Mouse (Mus musculus) kidney, adult 2 months (tissue): Measurements from ENCODE around the gene Sec22c. TPM values are rescaled to one million over a fixed set of nuclear protein-coding genes. Genes with fewer than 3 reads are reported as not detected.

Experiments used
- DNase-seq: peaks from one replicate; pipeline ENCODE4 v3.0.0; 2021
- H3K27ac ChIP-seq: fragments of 200-500 bp; 2 replicates; pipeline ENCODE4 v1.5.1; 2012; ENCODE audit warnings: low read depth, low read length, control low read depth, inconsistent platforms; ENCODE audit not compliant: insufficient read depth
- H3K27me3 ChIP-seq: fragments of 200-500 bp; replicated peaks from 2 replicates; pipeline ENCODE4 v1.6.1; 2012; ENCODE audit warnings: mild to moderate bottlenecking, moderate library complexity, low read length, inconsistent platforms; ENCODE audit not compliant: control insufficient read depth, insufficient read depth
- H3K36me3 ChIP-seq: fragments of 200-500 bp; 2 replicates; pipeline ENCODE4 v1.6.1; 2012; ENCODE audit warnings: mild to moderate bottlenecking, moderate library complexity, low read length, inconsistent platforms; ENCODE audit not compliant: control insufficient read depth, insufficient read depth
- H3K4me1 ChIP-seq: fragments of 200-500 bp; 2 replicates; pipeline ENCODE4 v1.6.1; 2011; ENCODE audit warnings: low read length; ENCODE audit not compliant: control insufficient read depth, insufficient read depth
- H3K4me3 ChIP-seq: fragments of 200-500 bp; 2 replicates; pipeline ENCODE4 v1.5.1; 2011; ENCODE audit warnings: mild to moderate bottlenecking, low read depth, low read length, control low read depth; ENCODE audit not compliant: insufficient read depth
- CTCF ChIP-seq: fragments of 200-500 bp; conservative IDR thresholded peaks from 2 replicates; pipeline ENCODE4 v1.5.1; 2011; ENCODE audit warnings: low read depth, mild to moderate bottlenecking, control low read depth, low read length, moderate library complexity, mixed read lengths; ENCODE audit not compliant: insufficient read depth, insufficient read length
- POLR2A ChIP-seq: fragments of 200-500 bp; IDR thresholded peaks from one replicate; pipeline ENCODE4 v1.6.1; 2011; ENCODE audit warnings: low read depth, low read length, control low read depth
- WGBS: fragments of 180-500 bp; shearing (Covaris S2); methylation state at CpG from one replicate; pipeline ENCODE4 v1.1.7; 2018; 5-methylcytosine and 5-hydroxymethylcytosine counted together
- polyA plus RNA-seq: library from polyadenylated mRNA; depleted of rRNA; stranded (reverse); fragments of >200 nt; gene quantifications from 2 replicates; pipeline ENCODE4 v1.2.3, GENCODE M21; 2012; rRNA removed

Sec22c gene
- polyA plus RNA-seq = 6.6 and 7.4 TPM in 2 replicates

DNA sequence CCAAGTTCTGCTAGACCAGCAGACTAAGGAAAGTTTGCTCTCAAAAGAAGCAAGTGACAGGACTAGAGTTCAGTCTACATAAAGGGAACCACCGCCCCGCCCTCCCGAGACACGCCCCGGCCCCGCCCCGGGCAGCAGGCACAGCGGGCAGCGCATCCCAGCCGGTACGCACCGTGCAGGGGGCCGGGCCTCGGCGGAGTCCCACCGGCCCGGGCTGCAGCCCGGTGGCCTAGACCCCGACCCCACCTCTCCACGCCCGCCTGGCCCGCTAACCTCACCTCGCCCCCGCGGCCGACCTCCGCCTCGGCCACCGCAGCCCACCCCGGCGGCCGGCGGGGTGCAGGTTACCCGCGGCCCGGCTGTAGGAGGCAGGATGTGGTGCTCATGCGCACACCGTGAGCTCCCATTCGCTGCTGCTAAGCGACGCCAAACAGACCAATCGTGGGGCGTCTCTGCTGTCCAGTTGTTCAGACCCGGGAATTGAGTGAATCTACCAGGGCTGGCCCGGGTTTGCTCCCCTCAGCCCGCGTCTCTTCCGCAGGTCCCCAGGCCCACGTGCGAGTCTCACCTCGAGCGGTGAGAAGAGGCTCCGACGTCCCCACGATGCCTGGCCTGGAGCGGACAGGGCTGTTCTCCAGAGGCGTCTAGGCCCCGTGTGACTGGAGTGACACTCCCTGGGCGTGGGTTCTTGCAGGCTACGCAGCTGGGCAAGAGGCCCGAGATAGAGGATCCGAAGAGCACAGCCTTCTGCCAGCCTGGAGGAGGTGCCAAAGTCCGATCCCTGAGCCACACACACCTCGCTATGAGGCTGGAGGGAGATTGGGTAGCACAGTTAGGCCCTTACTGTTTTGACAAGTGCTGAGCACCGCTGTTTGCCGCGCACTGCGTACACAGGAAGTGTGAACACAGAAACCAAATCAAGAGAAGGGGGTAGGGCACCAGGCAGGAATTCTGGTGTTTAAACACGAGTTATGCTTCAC, at the start of gene Sec22c:
TSS of gene Sec22c (minus strand) at position 845 of the 980 bp plus-strand sequence.
- H3K27ac ChIP-seq = peak within 1 kb of the TSS; percentile 12; the same call in 1 of the 2 replicates
- H3K27me3 ChIP-seq = no peaks in the 10 kb centered on the region
- H3K36me3 ChIP-seq = no peaks in the 10 kb centered on the region
- DNase-seq = peak; percentile 96
- WGBS = under 1% methylated on average over 69 of the region's 69 CpGs
- H3K4me3 ChIP-seq = peak within 1 kb of the TSS; percentile 67
- peaks cover 11% of the 10 kb centered on the region; the same call in 1 of the 2 replicates for H3K4me1 ChIP-seq
- no peak for TF ChIP-seq CTCF
- TF ChIP-seq POLR2A = no peak

DNA sequence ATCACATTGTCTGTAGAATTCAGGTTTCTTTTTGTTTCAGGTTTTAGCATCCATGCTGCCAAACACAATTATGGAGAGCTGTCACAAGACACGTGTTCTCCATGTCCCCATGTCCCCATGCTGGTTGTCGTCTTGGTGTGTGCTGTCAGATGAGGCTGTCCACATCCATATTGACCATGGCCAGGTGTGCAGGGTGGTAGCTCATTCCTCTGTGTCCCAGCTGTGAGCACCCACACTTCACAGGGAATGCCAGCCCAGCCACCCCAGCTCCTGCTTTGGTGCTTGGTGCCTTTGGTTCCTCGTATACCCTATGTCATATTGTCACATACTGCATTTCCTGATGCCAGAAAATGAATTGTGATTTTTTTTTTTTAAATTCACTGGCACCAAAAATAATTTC, 49.3 kb upstream of the Sec22c start:
- 88% methylated on average over 3 of the region's 3 CpGs for WGBS
- Histone ChIP-seq H3K27ac (no peak overlapping the region), H3K4me1 (peaks cover 7% of the 10 kb centered on the region), H3K36me3 (peaks cover 6% of the 10 kb centered on the region), H3K4me3 (no peak overlapping the region), H3K27me3 (no peaks in the 10 kb centered on the region)
- DNase-seq = no peak
- no peak for TF ChIP-seq CTCF
- no peak for TF ChIP-seq POLR2A

- H3K4me1 ChIP-seq = no peaks in the 10 kb centered on the region
- WGBS = 94% methylated on average over 9 of the region's 9 CpGs
- no peak overlapping the region for H3K27ac ChIP-seq
- no peak for DNase-seq
- H3K36me3 ChIP-seq = peaks cover 12% of the 10 kb centered on the region
- no peaks in the 10 kb centered on the region for H3K27me3 ChIP-seq
- TF ChIP-seq CTCF (no peak), POLR2A (no peak)
- no peak overlapping the region for H3K4me3 ChIP-seq
Measured at GRCm38 (mm10) chr9:121752774-121753173, 47.5 kb upstream of the Sec22c start.

- H3K27ac ChIP-seq = no peak overlapping the region
- TF ChIP-seq POLR2A (no peak), CTCF (no peak)
- DNase-seq = no peak
- WGBS = 88% methylated on average over 8 of the region's 8 CpGs
- no peaks in the 10 kb centered on the region for H3K4me1 ChIP-seq
- peaks cover 18% of the 10 kb centered on the region for H3K36me3 ChIP-seq
- no peaks in the 10 kb centered on the region for H3K27me3 ChIP-seq
- H3K4me3 ChIP-seq = no peak overlapping the region
Measured at GRCm38 (mm10) chr9:121744051-121744450, 38.8 kb upstream of the Sec22c start.

DNA sequence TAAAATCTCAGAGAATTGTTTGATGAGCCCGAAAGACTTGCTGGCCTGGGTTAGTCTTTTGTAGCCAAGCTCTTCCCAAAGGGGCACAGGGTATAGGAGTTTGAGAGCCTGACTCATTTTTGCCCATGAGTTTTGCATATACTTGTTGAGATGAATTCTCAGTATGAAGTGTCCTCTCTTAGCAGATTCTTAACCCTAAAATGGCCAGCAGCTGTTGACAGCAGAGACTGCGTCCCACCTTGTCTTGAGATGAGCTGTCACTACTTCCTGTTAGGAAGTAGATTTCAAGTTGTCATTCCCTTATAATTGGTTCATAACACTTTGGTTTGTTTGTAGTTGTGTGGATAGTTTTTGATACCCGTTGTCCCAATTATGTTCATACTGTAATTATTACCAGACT, 35.9 kb upstream of the Sec22c start:
- Histone ChIP-seq H3K27ac (no peak overlapping the region), H3K4me1 (no peaks in the 10 kb centered on the region), H3K4me3 (no peak overlapping the region), H3K27me3 (no peaks in the 10 kb centered on the region), H3K36me3 (peaks cover 9% of the 10 kb centered on the region)
- no peak for DNase-seq
- 83% methylated on average over 3 of the region's 3 CpGs for WGBS
- TF ChIP-seq CTCF = no peak
- TF ChIP-seq POLR2A = no peak

GRCm38 (mm10) chr9:121740490-121740889, 35.2 kb upstream of the Sec22c start:
- Histone ChIP-seq H3K27ac (no peak overlapping the region), H3K36me3 (peaks cover 9% of the 10 kb centered on the region), H3K27me3 (no peaks in the 10 kb centered on the region), H3K4me1 (no peaks in the 10 kb centered on the region), H3K4me3 (no peak overlapping the region)
- WGBS = 80% methylated on average over 6 of the region's 6 CpGs
- TF ChIP-seq CTCF (no peak), POLR2A (no peak)
- no peak for DNase-seq
